Mouse (Mus musculus): ENCODE measurements around the gene Spred3. TPM values are rescaled to one million over a fixed set of nuclear protein-coding genes. Genes with fewer than 3 reads are reported as not detected.

Gene Spred3
- polyA plus RNA-seq, 1 experiment from 2014 or later, result 4.1 TPM

DNA sequence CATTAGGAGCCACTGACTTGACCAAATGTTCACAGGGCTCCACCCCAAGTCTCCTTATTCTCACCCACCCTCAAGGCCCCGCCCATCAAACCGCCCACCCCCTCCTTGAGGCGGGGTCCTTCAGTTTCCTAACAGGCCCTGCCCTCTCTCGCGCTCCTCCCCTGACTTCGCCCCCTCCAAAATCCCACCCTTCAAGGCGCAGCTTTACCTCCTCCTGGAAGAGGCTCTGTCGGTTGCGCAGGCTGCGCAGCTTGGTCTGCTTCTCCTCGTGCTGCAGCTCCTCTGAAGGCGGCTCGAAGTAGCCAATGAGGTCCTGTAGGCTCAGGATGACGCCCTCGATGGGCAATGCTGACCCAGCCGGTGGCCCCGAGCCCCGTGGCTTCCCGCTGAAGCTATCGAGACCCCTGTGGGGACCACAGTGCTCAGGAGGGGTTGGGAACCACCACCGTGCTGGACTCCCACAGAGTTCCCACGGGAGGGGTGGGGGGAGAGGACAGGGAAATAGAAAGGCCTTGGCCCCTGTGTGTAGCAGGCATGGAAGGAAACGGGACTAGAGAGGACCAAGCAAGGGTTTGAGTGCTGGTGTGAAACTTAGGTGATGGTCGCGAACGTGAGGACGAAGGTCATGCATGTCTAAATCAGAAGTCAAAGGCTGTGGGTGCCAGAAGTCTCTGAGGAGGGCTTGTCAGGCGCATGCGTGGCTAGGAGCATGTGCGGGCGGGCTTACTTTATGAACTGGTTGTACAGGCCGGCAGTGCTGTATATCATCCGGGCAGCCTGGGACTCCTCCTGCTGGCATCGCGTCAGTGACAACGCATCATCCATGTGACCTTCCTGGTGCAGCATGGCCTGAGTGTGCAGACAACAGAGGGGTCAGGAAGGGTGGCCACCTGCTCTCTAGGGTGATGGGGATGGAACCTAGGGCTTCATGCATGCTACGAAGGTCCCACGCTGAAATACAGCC lies 60.9 kb downstream of the Spred3 start:
- peak overlapping the region; percentile 41 for H3K4me3 ChIP-seq
- H3K27me3 ChIP-seq (replicated peaks; ENCODE audit: low read depth, poor library complexity, severe bottlenecking), result peaks cover 22% of the 10 kb centered on the region
- peaks cover 15% of the 10 kb centered on the region for H3K4me1 ChIP-seq
- H3K27ac ChIP-seq (replicated peaks), result peak overlapping the region; percentile 63
- no peaks in the 10 kb centered on the region for H3K9me3 ChIP-seq
- 29% methylated on average over 38 of the region's 38 CpGs for WGBS
- DNase-seq (ENCODE audit: low spot score), result peak; percentile 66
- no peaks in the 10 kb centered on the region; the same call in 1 of the 2 replicates for H3K36me3 ChIP-seq (replicated peaks)

Other genes starting within 250 kb of the Spred3 start
- 260 and 269 TPM in 2 replicates for gene Actn4, start 208.1 kb downstream of the Spred3 start, polyA plus RNA-seq (2016; fragmentation: Nextera tagmentation; extraction: Ambion mirVana)
- 444 and 454 TPM in 2 replicates for gene Eif3k, start 188.5 kb downstream of the Spred3 start, polyA plus RNA-seq (2016; fragmentation: Nextera tagmentation; extraction: Ambion mirVana)
- gene Map4k1, start 188.4 kb downstream of the Spred3 start, polyA plus RNA-seq (2016; fragmentation: Nextera tagmentation; extraction: Ambion mirVana), result 11.6 and 14.4 TPM in 2 replicates
- 1.8 TPM in 2 replicates for gene Ryr1, start 45.2 kb downstream of the Spred3 start, polyA plus RNA-seq (2016; fragmentation: Nextera tagmentation; extraction: Ambion mirVana)
- gene Rasgrp4, start 35.6 kb downstream of the Spred3 start, polyA plus RNA-seq (2016; fragmentation: Nextera tagmentation; extraction: Ambion mirVana), result 0.66 and 0.73 TPM in 2 replicates
- 10.8 and 12.3 TPM in 2 replicates for gene Fam98c, start 14.2 kb downstream of the Spred3 start, polyA plus RNA-seq (2016; fragmentation: Nextera tagmentation; extraction: Ambion mirVana)
- gene Ggn, start 201 bp downstream of the Spred3 start, polyA plus RNA-seq (2016; fragmentation: Nextera tagmentation; extraction: Ambion mirVana), result 0.48 and 0.55 TPM in 2 replicates
- 303 and 307 TPM in 2 replicates for gene Psmd8, start 10.3 kb upstream of the Spred3 start, polyA plus RNA-seq (2016; fragmentation: Nextera tagmentation; extraction: Ambion mirVana)
- gene Catsperg1, start 43.6 kb upstream of the Spred3 start, polyA plus RNA-seq (2016; fragmentation: Nextera tagmentation; extraction: Ambion mirVana), result 0.10 and 0.24 TPM in 2 replicates
- gene Kcnk6, start 62.1 kb upstream of the Spred3 start, polyA plus RNA-seq (2016; fragmentation: Nextera tagmentation; extraction: Ambion mirVana), result 0.74 and 1.1 TPM in 2 replicates
- gene Yif1b, start 67.9 kb upstream of the Spred3 start, polyA plus RNA-seq (2016; fragmentation: Nextera tagmentation; extraction: Ambion mirVana), result 100 and 102 TPM in 2 replicates
- gene 2200002D01Rik, start 78.1 kb upstream of the Spred3 start, polyA plus RNA-seq (2016; fragmentation: Nextera tagmentation; extraction: Ambion mirVana), result 4.4 and 4.6 TPM in 2 replicates
- 75.5 and 79.3 TPM in 2 replicates for gene Spint2, start 111.5 kb upstream of the Spred3 start, polyA plus RNA-seq (2016; fragmentation: Nextera tagmentation; extraction: Ambion mirVana)
- gene Ppp1r14a, start 118.9 kb upstream of the Spred3 start, polyA plus RNA-seq (2016; fragmentation: Nextera tagmentation; extraction: Ambion mirVana), result 29.7 and 30.5 TPM in 2 replicates
- 24.8 and 28.9 TPM in 2 replicates for gene Dpf1, start 133.5 kb upstream of the Spred3 start, polyA plus RNA-seq (2016; fragmentation: Nextera tagmentation; extraction: Ambion mirVana)

Measured in embryonic facial prominence, embryonic 10.5 days (tissue).